Mouse (Mus musculus) embryonic fibroblast, embryonic 13.5 days (primary cell): ENCODE measurements around the gene Hagh.

Experiments
- CTCF ChIP-seq: IDR thresholded peaks from 2 replicates; pipeline ENCODE4 v1.5.1; 2011; ENCODE audit warnings: mild to moderate bottlenecking, control low read depth, low read length, moderate library complexity, borderline replicate concordance; ENCODE audit not compliant: insufficient read depth
- POLR2A ChIP-seq: IDR thresholded peaks from 2 replicates; pipeline ENCODE4 v1.6.1; 2011; ENCODE audit warnings: low read depth, mild to moderate bottlenecking, control low read depth, low read length, moderate library complexity

GRCm38 (mm10) chr17:24803952-24804951 lies 35.7 kb upstream of the Hagh start, which contains the start of gene Meiob:
- TF ChIP-seq CTCF (no peak), POLR2A (no peak)
